Mouse (Mus musculus) kidney, adult 2 months (tissue): ENCODE results near the gene Odf4. TPM values are rescaled to one million over a fixed set of nuclear protein-coding genes. Genes with fewer than 3 reads are reported as not detected.

ENCODE experiments used
- DNase-seq: peaks from one replicate; pipeline ENCODE4 v3.0.0; 2021
- H3K27ac ChIP-seq: fragments of 200-500 bp; 2 replicates; pipeline ENCODE4 v1.5.1; 2012; ENCODE audit warnings: low read depth, low read length, control low read depth, inconsistent platforms; ENCODE audit not compliant: insufficient read depth
- H3K27me3 ChIP-seq: fragments of 200-500 bp; replicated peaks from 2 replicates; pipeline ENCODE4 v1.6.1; 2012; ENCODE audit warnings: mild to moderate bottlenecking, moderate library complexity, low read length, inconsistent platforms; ENCODE audit not compliant: control insufficient read depth, insufficient read depth
- H3K36me3 ChIP-seq: fragments of 200-500 bp; 2 replicates; pipeline ENCODE4 v1.6.1; 2012; ENCODE audit warnings: mild to moderate bottlenecking, moderate library complexity, low read length, inconsistent platforms; ENCODE audit not compliant: control insufficient read depth, insufficient read depth
- H3K4me1 ChIP-seq: fragments of 200-500 bp; 2 replicates; pipeline ENCODE4 v1.6.1; 2011; ENCODE audit warnings: low read length; ENCODE audit not compliant: control insufficient read depth, insufficient read depth
- H3K4me3 ChIP-seq: fragments of 200-500 bp; 2 replicates; pipeline ENCODE4 v1.5.1; 2011; ENCODE audit warnings: mild to moderate bottlenecking, low read depth, low read length, control low read depth; ENCODE audit not compliant: insufficient read depth
- CTCF ChIP-seq: fragments of 200-500 bp; conservative IDR thresholded peaks from 2 replicates; pipeline ENCODE4 v1.5.1; 2011; ENCODE audit warnings: low read depth, mild to moderate bottlenecking, control low read depth, low read length, moderate library complexity, mixed read lengths; ENCODE audit not compliant: insufficient read depth, insufficient read length
- POLR2A ChIP-seq: fragments of 200-500 bp; IDR thresholded peaks from one replicate; pipeline ENCODE4 v1.6.1; 2011; ENCODE audit warnings: low read depth, low read length, control low read depth
- WGBS: fragments of 180-500 bp; shearing (Covaris S2); methylation state at CpG from one replicate; pipeline ENCODE4 v1.1.7; 2018; 5-methylcytosine and 5-hydroxymethylcytosine counted together
- polyA plus RNA-seq: library from polyadenylated mRNA; depleted of rRNA; stranded (reverse); fragments of >200 nt; gene quantifications from 2 replicates; pipeline ENCODE4 v1.2.3, GENCODE M21; 2012

The Odf4 gene
- polyA plus RNA-seq, 1 experiment, result 0.33 TPM

GRCm38 (mm10) chr11:68957971-68958370 lies 31.1 kb upstream of the Odf4 start:
- Histone ChIP-seq H3K36me3 (no peaks in the 10 kb centered on the region), H3K4me1 (peaks cover 3% of the 10 kb centered on the region), H3K27me3 (no peaks in the 10 kb centered on the region), H3K4me3 (no peak overlapping the region), H3K27ac (no peak overlapping the region)
- TF ChIP-seq CTCF, result no peak
- no peak for TF ChIP-seq POLR2A
- WGBS, result 88% methylated on average over 1 of the region's 1 CpGs
- no peak for DNase-seq

- H3K4me3 ChIP-seq, result peak within 1 kb of the TSS; percentile 76
- DNase-seq, result peak; percentile 47
- no peaks in the 10 kb centered on the region for H3K27me3 ChIP-seq
- 64% methylated on average over 8 of the region's 8 CpGs for WGBS
- H3K36me3 ChIP-seq, result no peaks in the 10 kb centered on the region
- TF ChIP-seq POLR2A (no peak), CTCF (no peak)
- peaks cover 3% of the 10 kb centered on the region; the same call in 1 of the 2 replicates for H3K4me1 ChIP-seq
- peak within 1 kb of the TSS; percentile 80 for H3K27ac ChIP-seq
Measured at GRCm38 (mm10) chr11:68957308-68957707, 30.4 kb upstream of the Odf4 start, which contains the start of gene Arhgef15. Gene Arhgef15 (minus strand): TSS chr11:68957480.

GRCm38 (mm10) chr11:68956697-68957096 lies 29.8 kb upstream of the Odf4 start:
- Histone ChIP-seq H3K27me3 (no peaks in the 10 kb centered on the region), H3K4me1 (no peaks in the 10 kb centered on the region), H3K4me3 (peak overlapping the region; percentile 76), H3K27ac (peak overlapping the region; percentile 61), H3K36me3 (no peaks in the 10 kb centered on the region)
- DNase-seq, result peak; percentile 60
- TF ChIP-seq POLR2A (no peak), CTCF (no peak)
- 44% methylated on average over 13 of the region's 13 CpGs for WGBS

- Histone ChIP-seq H3K36me3 (no peaks in the 10 kb centered on the region), H3K27me3 (no peaks in the 10 kb centered on the region), H3K4me3 (peak overlapping the region; percentile 76), H3K4me1 (no peaks in the 10 kb centered on the region), H3K27ac (peak overlapping the region; percentile 71)
- 35% methylated on average over 3 of the region's 3 CpGs for WGBS
- TF ChIP-seq POLR2A, result no peak
- TF ChIP-seq CTCF, result no peak
- peak; percentile 79 for DNase-seq
Measured at GRCm38 (mm10) chr11:68956107-68956506, 29.2 kb upstream of the Odf4 start.

- no peak for DNase-seq
- H3K4me3 ChIP-seq, result peak overlapping the region; percentile 46
- H3K36me3 ChIP-seq, result no peaks in the 10 kb centered on the region
- H3K27ac ChIP-seq, result peak overlapping the region; percentile 71
- WGBS, result 56% methylated on average over 5 of the region's 5 CpGs
- H3K4me1 ChIP-seq, result no peaks in the 10 kb centered on the region
- H3K27me3 ChIP-seq, result no peaks in the 10 kb centered on the region
- no peak for TF ChIP-seq POLR2A
Measured at GRCm38 (mm10) chr11:68955473-68955872, 28.6 kb upstream of the Odf4 start.

GRCm38 (mm10) chr11:68954408-68954807 lies 27.5 kb upstream of the Odf4 start:
- TF ChIP-seq POLR2A, result no peak
- TF ChIP-seq CTCF, result no peak
- no peaks in the 10 kb centered on the region for H3K36me3 ChIP-seq
- H3K4me1 ChIP-seq, result no peaks in the 10 kb centered on the region
- no peaks in the 10 kb centered on the region for H3K27me3 ChIP-seq
- peak overlapping the region; percentile 33 for H3K4me3 ChIP-seq
- no peak for DNase-seq
- no peak overlapping the region for H3K27ac ChIP-seq
- 7% methylated on average over 17 of the region's 17 CpGs for WGBS

- no peaks in the 10 kb centered on the region for H3K4me1 ChIP-seq
- DNase-seq, result no peak
- 41% methylated on average over 13 of the region's 13 CpGs for WGBS
- no peak for TF ChIP-seq POLR2A
- TF ChIP-seq CTCF, result no peak
- H3K27ac ChIP-seq, result no peak overlapping the region
- H3K27me3 ChIP-seq, result no peaks in the 10 kb centered on the region
- no peaks in the 10 kb centered on the region for H3K36me3 ChIP-seq
- H3K4me3 ChIP-seq, result peak overlapping the region; percentile 9; the same call in 1 of the 2 replicates
Measured at GRCm38 (mm10) chr11:68953903-68954302, 27.0 kb upstream of the Odf4 start.
